Mouse (Mus musculus) olfactory bulb, adult 2 months (tissue): ENCODE results near the gene Tbc1d9.

Source experiments
- CTCF ChIP-seq: fragments of 200-500 bp; IDR thresholded peaks from 2 replicates; pipeline ENCODE4 v1.5.1; 2012; ENCODE audit warnings: low read depth, mild to moderate bottlenecking, low read length, moderate library complexity; ENCODE audit not compliant: insufficient read depth
- POLR2A ChIP-seq: fragments of 200-500 bp; IDR thresholded peaks from 2 replicates; pipeline ENCODE4 v1.6.1; 2012; ENCODE audit warnings: mild to moderate bottlenecking, low read depth, low read length, moderate library complexity; ENCODE audit not compliant: insufficient read depth

GRCm38 (mm10) chr8:83186376-83186775 is 21.2 kb downstream of the Tbc1d9 start:
- TF ChIP-seq CTCF (no peak), POLR2A (no peak)
